Mouse (Mus musculus) forebrain, embryonic 14.5 days (tissue): Measurements from ENCODE around the gene Kcnq5. TPM values are rescaled to one million over a fixed set of nuclear protein-coding genes. Genes with fewer than 3 reads are reported as not detected.
A peak's percentile ranks its signal among the peaks of the same experiment; 100 is the strongest.
"Not testable (repeated sequence)": the region's sequence is repeated elsewhere in the genome, so short reads cannot be mapped to it uniquely, and the experiment has no call there.

Experiments used
- ATAC-seq: fragments of 200-750 bp; cut with Nextera tagmentation; 2 replicates; pipeline ENCODE4 v1.8.0; 2017; ENCODE audit warnings: mild to moderate bottlenecking, moderate library complexity
- DNase-seq: peaks from one replicate; pipeline ENCODE4 v3.0.0-alpha.2; 2015; ENCODE audit warnings: low spot score
- H3K27ac ChIP-seq: fragments of 300-500 bp; sonication (generic); 2 replicates; pipeline ENCODE4 v1.5.1; 2014; ENCODE audit warnings: low read depth, mild to moderate bottlenecking, control low read depth, low read length, moderate library complexity
- H3K27me3 ChIP-seq: fragments of 300-500 bp; sonication (generic); replicated peaks from 2 replicates; pipeline ENCODE4 v1.6.1; 2014; ENCODE audit warnings: low read length, control low read depth, mixed read lengths; ENCODE audit not compliant: control insufficient read depth, insufficient read depth
- H3K36me3 ChIP-seq: fragments of 300-500 bp; sonication (generic); 2 replicates; pipeline ENCODE4 v1.6.1; 2014; ENCODE audit warnings: low read length, control low read depth; ENCODE audit not compliant: control insufficient read depth, insufficient read depth
- H3K4me1 ChIP-seq: fragments of 300-500 bp; sonication (generic); 2 replicates; pipeline ENCODE4 v1.6.1; 2014; ENCODE audit warnings: antibody characterized with exemption, low read length, control low read depth; ENCODE audit not compliant: control insufficient read depth, insufficient read depth
- H3K4me2 ChIP-seq: fragments of 300-500 bp; sonication (generic); 2 replicates; pipeline ENCODE4 v1.6.1; 2014; ENCODE audit warnings: mild to moderate bottlenecking, control low read depth, low read length
- H3K4me3 ChIP-seq: fragments of 300-500 bp; sonication (generic); 2 replicates; pipeline ENCODE4 v1.5.1; 2014; ENCODE audit warnings: low read depth, low read length, control low read depth
- H3K9ac ChIP-seq: fragments of 300-500 bp; sonication (generic); 2 replicates; pipeline ENCODE4 v1.6.1; 2014; ENCODE audit warnings: mild to moderate bottlenecking, low read length, control low read depth, moderate library complexity
- H3K9me3 ChIP-seq: fragments of 300-500 bp; sonication (generic); replicated peaks from 2 replicates; pipeline ENCODE4 v1.6.1; 2016; ENCODE audit warnings: low read length, control low read depth, mixed read lengths; ENCODE audit not compliant: control insufficient read depth
- WGBS: fragments of 180-500 bp; shearing (Covaris S2); extraction: QIAGEN DNeasy Blood & Tissue Kit; methylation state at CpG from one replicate; pipeline ENCODE4 v1.1.7; 2014; 5-methylcytosine and 5-hydroxymethylcytosine counted together
- polyA plus RNA-seq: library from polyadenylated mRNA; unstranded; fragments of >200 nt; fragmentation: Nextera tagmentation; extraction: Ambion mirVana; gene quantifications from 2 replicates; pipeline ENCODE4 v1.2.1, GENCODE M21; 2014

Kcnq5 gene
- polyA plus RNA-seq, 1 experiment from 2014 or later, result 0.93 TPM

DNA sequence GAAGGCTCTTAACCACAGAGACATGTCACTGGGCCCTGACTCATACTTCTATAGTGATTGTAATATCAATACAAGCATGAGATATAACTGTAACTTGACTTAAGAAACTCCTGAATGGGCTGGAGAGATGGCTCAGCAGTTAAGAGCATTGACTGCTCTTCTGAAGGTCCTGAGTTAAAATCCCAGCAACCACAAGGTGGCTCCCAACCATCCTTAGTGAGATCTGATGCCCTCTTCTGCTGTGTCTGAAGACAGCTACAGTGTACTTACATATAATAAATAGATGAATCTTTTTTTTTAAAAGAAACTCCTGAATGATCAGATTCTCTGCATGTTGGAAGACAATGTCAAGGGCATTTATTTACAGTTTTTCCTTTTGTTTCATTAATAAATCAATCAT is 542.4 kb downstream of the Kcnq5 start:
- DNase-seq (peak; percentile 41), ATAC-seq (no peak)
- H3K36me3 ChIP-seq, result no peaks in the 10 kb centered on the region
- H3K4me3 ChIP-seq, result no peak overlapping the region
- no peak overlapping the region for H3K27ac ChIP-seq
- H3K4me1 ChIP-seq, result no peaks in the 10 kb centered on the region
- H3K9me3 ChIP-seq, result no peaks in the 10 kb centered on the region
- no peak overlapping the region for H3K4me2 ChIP-seq
- H3K27me3 ChIP-seq, result no peaks in the 10 kb centered on the region
- no peak overlapping the region for H3K9ac ChIP-seq

DNA sequence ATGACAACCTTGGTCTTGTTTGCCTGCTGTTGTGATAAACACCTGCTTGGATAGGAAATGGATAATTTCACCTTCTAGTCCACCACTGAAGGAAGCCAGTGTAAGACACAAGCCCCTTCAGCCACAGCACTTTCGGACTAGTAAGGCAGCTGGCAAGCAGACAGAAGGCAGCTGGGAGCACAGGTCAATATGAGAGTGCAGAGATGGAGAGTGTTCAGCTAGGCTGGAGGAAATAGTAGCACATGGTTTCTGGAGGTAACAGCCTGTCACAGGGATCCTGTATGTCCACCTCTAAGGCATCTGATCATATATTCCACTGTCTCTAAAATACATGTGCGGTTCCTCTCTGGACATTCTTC is 549.6 kb downstream of the Kcnq5 start:
- H3K4me1 ChIP-seq, result peaks cover 8% of the 10 kb centered on the region; the same call in 1 of the 2 replicates
- H3K9me3 ChIP-seq, result no peaks in the 10 kb centered on the region
- H3K4me2 ChIP-seq, result no peak overlapping the region
- WGBS, result 85% methylated on average over 2 of the region's 2 CpGs
- ATAC-seq, result peak; percentile 8; the same call in 1 of the 2 replicates
- no peak overlapping the region for H3K4me3 ChIP-seq
- no peak overlapping the region for H3K9ac ChIP-seq
- H3K27ac ChIP-seq, result 0 out of 2 replicates have a peak overlapping the region, but pooled peaks have one; percentile 44
- H3K27me3 ChIP-seq, result no peaks in the 10 kb centered on the region
- H3K36me3 ChIP-seq, result no peaks in the 10 kb centered on the region
- DNase-seq, result no peak

DNA sequence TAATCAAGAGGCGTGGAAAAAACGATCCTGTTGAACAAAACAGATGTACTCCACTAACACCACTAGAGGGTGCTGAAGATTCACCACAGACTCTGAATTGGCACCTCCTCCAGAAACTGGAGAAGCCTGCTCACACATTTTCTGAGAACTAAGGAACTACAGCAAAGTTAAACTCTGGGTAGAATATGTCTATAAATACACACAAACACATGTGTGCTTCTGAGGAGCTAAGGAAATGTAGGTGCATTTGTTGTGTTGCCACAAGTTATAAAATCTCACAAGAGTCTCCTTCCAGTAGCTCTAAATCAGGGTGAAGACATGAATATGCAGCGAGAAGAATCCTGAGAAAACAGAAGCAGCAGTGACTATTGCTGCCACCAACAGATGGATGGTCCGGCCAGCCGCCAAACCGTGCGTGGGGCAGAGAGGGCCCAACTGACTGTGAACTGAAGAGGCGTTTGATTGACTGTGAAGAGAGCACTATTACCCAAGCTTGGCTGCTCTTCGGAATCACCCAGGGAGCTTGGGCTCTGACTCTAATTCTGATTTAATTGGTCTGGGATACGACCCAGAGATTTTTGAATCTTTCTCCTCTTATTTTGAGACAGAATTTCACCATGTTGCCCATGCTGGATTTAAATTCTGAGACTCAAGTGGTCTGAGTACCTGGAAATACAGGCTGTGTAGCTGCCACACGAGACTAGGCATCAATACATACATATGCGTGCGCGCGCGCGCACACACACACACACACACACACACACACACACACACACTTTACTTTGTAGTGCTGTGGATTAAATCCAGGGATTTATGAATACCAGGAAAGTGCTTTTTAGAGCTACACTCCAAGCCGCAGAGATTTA is 550.2 kb downstream of the Kcnq5 start:
- no peak overlapping the region for H3K4me3 ChIP-seq
- no peaks in the 10 kb centered on the region for H3K27me3 ChIP-seq
- peak; percentile 96 for DNase-seq
- 44% methylated on average over 18 of the region's 18 CpGs for WGBS
- H3K4me1 ChIP-seq, result peaks cover 8% of the 10 kb centered on the region; the same call in 1 of the 2 replicates
- ATAC-seq, result peak; percentile 90
- H3K9ac ChIP-seq, result no peak overlapping the region
- H3K4me2 ChIP-seq, result no peak overlapping the region
- no peaks in the 10 kb centered on the region for H3K36me3 ChIP-seq
- no peaks in the 10 kb centered on the region for H3K9me3 ChIP-seq
- H3K27ac ChIP-seq, result 0 out of 2 replicates have a peak overlapping the region, but pooled peaks have one; percentile 44

DNA sequence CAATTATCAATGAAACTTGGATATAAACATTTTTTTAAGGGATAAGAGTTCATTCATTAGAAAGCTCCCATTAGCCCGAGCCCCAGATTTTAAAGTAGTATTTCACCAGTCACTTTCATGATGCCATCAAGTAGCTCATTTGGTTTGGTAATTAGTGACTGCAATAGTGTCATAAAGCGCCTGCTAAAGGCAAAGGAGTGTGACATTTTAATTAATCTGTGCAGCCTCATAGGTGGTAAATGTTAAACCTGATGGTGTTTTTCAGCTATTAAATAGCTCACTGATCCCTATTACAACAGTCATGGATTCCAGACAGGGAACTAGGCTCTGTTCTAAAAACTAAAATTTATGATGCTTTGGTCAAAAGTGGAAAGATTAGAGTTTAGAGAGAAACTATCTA is 554.5 kb downstream of the Kcnq5 start:
- Histone ChIP-seq H3K4me1 (peaks cover 8% of the 10 kb centered on the region; the same call in 1 of the 2 replicates), H3K27me3 (no peaks in the 10 kb centered on the region), H3K9me3 (no peaks in the 10 kb centered on the region), H3K9ac (no peak overlapping the region), H3K36me3 (no peaks in the 10 kb centered on the region), H3K27ac (no peak overlapping the region), H3K4me2 (no peak overlapping the region), H3K4me3 (no peak overlapping the region)
- ATAC-seq (0 out of 2 replicates have a peak, but pooled peaks have one; percentile 21), DNase-seq (peak; percentile 49)
- WGBS, result 15% methylated on average over 2 of the region's 2 CpGs

DNA sequence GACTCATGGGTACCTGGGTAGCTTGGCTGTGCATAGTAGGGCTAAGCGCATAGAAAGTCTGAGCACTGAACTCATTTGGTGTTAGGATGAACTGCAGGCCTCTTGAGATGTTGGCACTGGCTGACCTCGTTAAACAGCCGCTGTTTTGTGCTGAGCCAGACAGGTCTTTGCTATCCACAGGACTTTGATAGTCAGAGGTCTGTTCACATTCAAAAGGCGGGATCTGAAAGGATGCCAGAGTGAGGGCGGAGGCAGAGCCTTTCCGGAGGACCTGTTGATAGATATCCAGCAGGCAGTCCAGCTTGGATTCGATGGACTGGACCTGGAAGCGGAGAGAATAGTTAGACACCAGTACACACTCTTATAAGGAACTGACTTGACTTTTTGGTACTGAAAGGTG is 558.9 kb downstream of the Kcnq5 start:
- 61% methylated on average over 8 of the region's 8 CpGs for WGBS
- Histone ChIP-seq H3K9ac (no peak overlapping the region), H3K27me3 (no peaks in the 10 kb centered on the region), H3K4me3 (no peak overlapping the region), H3K36me3 (no peaks in the 10 kb centered on the region), H3K4me1 (no peaks in the 10 kb centered on the region), H3K4me2 (no peak overlapping the region), H3K9me3 (no peaks in the 10 kb centered on the region), H3K27ac (no peak overlapping the region)
- DNase-seq (no peak), ATAC-seq (no peak)

DNA sequence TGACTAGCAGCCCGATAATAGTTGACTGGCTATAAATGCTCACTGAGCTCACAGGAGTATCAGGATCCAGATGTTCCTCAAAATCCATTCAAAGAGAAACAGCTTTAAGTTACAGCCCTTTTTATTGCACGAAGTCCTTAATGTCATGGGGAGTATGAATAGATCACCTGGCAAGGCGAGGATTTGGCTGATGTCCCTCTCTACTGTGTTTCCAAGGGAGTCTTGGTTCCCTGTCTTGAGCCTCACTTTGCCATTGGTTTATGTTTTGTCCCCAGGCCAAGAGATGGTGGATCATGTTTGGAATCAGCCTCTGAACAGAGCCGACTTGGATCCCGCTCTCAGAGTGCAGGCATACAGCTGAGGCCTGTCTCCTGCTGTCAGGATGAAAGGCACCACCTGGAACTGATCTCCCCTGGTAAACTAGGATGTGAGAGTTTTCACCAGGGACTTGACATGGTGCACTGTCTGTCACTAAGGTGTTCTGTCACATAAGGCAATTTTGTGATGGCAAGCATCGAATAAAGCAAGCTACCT is 570.5 kb downstream of the Kcnq5 start:
- ATAC-seq, result no peak
- Histone ChIP-seq H3K4me3 (no peak overlapping the region), H3K27ac (no peak overlapping the region), H3K9me3 (no peaks in the 10 kb centered on the region), H3K36me3 (no peaks in the 10 kb centered on the region), H3K27me3 (no peaks in the 10 kb centered on the region), H3K4me1 (no peaks in the 10 kb centered on the region), H3K4me2 (no peak overlapping the region), H3K9ac (no peak overlapping the region)
- 83% methylated on average over 6 of the region's 6 CpGs for WGBS
- no peak for DNase-seq

DNA sequence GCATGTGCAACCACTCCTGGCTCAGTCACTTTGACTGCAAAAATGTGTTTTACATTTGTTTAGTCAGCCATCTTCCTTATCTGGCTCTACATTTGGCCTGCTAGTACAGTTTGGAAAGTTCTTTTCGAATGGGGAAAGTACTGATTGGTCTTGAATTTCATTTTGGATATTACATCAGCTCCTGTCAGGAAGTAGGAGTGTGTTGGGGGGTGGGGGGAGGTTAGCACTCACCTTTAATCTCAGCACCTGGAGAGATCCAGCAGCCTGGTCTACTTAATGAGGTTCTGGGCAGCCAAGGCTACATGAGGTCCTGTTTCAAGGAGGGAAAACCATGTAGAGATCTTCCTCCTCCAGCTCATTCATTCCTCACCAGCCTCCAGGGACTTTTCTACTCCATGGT is 578.5 kb downstream of the Kcnq5 start, which contains the start of gene Khdc1b:
Gene Khdc1b (plus strand): TSS at position 301 of the 400 bp plus-strand sequence.
- Histone ChIP-seq H3K4me3 (no peak within 1 kb of the TSS), H3K9ac (no peak within 1 kb of the TSS), H3K9me3 (no peaks in the 10 kb centered on the region), H3K36me3 (no peaks in the 10 kb centered on the region), H3K27me3 (no peaks in the 10 kb centered on the region), H3K4me1 (no peaks in the 10 kb centered on the region), H3K4me2 (no peak within 1 kb of the TSS), H3K27ac (no peak within 1 kb of the TSS)
- ATAC-seq, result no peak
- WGBS, result 80% methylated on average over 1 of the region's 1 CpGs
- no peak for DNase-seq

DNA sequence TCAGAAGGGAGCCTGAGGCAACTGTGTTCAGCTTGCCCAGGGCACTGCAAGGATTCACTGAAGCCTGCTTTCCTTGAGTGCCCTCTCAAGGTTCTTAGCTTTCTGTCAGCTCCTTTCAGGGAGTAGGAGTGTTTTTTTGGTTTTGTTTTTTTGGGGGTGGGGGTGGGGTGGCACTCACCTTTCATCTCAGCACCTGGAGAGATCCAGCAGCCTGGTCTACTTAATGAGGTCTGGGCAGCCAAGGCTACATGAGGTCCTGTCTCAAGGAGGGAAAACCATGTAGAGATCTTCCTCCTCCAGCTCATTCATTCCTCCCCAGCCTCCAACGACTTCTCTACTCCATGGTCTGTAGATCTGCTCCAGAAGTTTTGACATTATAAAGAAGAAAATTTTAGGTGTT is 593.7 kb downstream of the Kcnq5 start, which contains the start of gene Khdc1c:
Gene Khdc1c (plus strand): TSS at position 301 of the 400 bp plus-strand sequence.
- not testable (repeated sequence) for H3K9ac ChIP-seq, ATAC-seq, H3K27ac ChIP-seq, H3K27me3 ChIP-seq, H3K4me2 ChIP-seq, H3K36me3 ChIP-seq, DNase-seq, H3K4me1 ChIP-seq, H3K9me3 ChIP-seq, H3K4me3 ChIP-seq
- WGBS, result 65% methylated on average over 1 of the region's 1 CpGs

DNA sequence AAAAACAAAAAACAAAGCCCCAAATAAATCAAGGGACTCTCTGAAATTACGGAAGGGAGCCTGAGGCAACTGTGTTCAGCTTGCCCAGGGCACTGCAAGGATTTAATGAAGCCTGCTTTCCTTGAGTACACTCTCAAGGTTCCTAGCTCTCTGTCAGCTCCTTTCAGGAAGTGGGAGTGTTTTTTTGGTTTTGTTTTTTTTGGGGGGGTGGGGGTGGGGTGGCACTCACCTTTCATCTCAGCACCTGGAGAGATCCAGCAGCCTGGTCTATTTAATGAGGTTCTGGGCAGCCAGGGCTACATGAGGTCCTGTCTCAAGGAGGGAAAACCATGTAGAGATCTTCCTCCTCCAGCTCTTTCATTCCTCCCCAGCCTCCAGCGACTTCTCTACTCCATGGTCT is 612.4 kb downstream of the Kcnq5 start, which contains the start of gene Khdc1a:
Gene Khdc1a (plus strand): TSS at position 301 of the 400 bp plus-strand sequence.
- no peak within 1 kb of the TSS for H3K4me2 ChIP-seq
- H3K27ac ChIP-seq, result no peak within 1 kb of the TSS
- ATAC-seq (no peak), DNase-seq (no peak)
- WGBS, result 78% methylated on average over 2 of the region's 2 CpGs
- no peak within 1 kb of the TSS for H3K9ac ChIP-seq
- H3K4me3 ChIP-seq, result no peak within 1 kb of the TSS
- H3K4me1 ChIP-seq, result no peaks in the 10 kb centered on the region
- no peaks in the 10 kb centered on the region for H3K9me3 ChIP-seq
- H3K36me3 ChIP-seq, result no peaks in the 10 kb centered on the region
- no peaks in the 10 kb centered on the region for H3K27me3 ChIP-seq
